Mouse (Mus musculus) WW6 (cell line): Measurements from ENCODE around the gene Hba-x.

Source experiments
- DNase-seq: peaks from one replicate; pipeline ENCODE4 v3.0.0-alpha.2; 2013; ENCODE audit warnings: low read depth, low spot score

The Hba-x gene

DNA sequence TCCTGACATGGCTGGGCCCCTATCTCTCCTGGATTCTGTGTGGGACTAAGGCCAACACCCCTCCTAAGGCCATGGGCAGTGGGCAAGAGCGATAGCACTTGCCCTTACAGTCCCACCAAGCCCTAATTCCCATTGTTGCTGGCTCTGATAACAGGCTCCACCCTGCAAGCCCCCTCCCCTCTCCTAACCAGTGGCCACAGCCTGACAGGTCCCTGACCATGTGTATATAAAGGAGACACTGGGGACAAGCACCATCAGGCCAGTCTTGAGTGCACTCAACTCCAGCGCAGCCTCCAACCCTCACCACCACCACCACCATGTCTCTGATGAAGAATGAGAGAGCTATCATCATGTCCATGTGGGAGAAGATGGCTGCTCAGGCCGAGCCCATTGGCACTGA is at the start of gene Hba-x:
Gene Hba-x (plus strand): TSS at position 54 of the 400 bp plus-strand sequence.
- no peak for DNase-seq

DNA sequence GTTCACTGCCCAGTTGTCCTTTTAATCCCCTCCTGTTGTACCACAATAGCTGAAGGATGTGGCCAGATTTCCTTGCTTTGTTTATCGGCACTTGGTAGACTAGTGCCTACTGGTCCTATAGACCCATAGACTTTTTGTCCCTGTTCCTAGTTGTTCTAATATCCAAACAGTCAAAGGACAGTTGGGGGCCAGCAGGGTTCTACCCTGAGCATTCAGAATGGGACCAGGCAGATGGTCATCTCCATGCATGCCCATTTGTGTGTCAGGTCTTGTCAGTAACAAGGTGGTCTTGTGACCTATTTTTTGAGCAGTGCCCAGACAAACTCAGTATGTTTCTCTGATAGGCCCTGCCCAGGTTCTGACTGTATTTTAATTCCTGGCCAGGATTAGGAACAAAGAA is 49.2 kb upstream of the Hba-x start:
- DNase-seq, result no peak

DNA sequence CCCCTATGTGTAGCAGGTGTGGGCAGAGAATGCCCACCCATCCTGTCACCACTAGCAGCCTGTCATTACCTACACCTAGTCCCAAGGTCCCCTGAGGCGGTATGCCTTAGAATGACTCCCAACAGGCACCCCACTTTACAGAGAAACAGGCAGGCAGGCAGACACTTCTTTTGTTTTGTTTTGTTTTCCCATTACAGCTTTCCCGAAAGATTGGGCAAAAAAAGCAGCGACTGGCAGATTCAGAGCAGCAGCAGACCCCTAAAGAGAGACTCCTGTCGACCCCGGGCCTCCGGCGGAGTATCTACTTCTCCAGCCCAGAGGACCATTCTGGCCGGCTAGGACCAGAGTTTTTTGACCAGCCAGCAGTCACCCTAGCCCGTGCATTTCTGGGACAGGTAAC is 48.6 kb upstream of the Hba-x start:
- DNase-seq, result no peak

DNA sequence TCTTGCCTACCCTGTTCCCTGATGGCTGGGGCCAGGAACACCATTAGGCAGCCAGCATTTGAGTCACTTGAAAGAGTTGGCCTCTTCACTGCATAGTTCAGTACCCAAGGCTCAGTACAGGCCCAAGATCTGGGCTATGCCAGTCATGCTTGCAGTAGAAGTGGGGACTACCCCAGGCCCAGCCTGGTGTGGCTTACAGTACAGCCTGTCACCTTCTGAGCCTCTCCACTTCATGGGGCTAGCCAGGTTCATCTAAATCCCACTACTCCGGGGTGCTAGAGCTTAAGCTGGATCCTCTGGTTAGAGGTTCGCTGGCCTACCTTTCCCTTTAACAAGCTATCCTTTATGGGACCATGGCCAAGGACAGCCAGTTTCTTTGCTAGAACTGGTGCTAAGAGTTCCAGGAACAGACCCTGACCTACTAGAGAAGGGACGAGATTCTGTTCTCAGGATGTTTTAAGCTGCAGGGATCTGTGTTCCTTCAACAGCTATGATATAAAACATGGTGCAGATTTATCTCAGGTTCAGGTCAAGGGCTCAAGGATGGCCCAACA is 47.8 kb upstream of the Hba-x start:
- DNase-seq, result no peak

DNA sequence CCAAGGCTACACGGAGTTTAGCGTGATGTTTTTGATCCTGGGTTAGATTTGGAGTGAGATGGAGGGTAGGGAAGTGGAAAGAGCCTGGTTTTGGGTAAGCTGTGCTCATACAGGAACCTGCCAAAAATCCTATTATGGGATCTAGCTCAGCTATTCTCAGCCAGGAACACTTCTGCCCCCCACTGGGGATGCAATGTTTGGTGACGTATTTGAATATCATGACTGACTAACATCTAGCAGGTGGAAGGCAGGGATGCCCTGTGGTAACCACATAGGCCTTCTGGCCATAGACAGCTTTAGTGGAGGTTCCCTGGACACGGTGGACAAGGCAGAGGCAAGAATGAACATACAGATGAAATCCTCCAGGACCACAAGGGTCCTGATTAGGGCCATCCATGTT is 46.0 kb upstream of the Hba-x start:
- DNase-seq, result no peak

DNA sequence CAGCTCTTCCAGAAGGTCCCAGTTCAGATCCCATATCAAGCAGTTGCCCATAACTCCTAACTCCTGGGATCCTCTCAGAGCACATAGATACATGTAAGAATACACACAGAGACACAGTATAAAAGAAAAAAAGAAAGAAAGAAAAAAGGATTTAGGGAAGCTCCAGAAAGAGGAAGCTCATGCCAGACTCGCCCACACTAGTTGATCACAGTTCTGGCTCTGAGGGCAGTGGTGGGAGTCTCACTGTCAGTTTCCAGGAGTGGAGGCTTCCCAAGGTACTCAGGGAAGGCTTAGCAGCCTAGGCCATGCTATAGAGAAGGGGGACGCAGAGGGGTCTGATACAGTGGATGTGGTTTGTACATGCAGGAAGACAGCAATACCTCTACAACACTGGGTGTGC is 45.1 kb upstream of the Hba-x start:
- no peak for DNase-seq

DNA sequence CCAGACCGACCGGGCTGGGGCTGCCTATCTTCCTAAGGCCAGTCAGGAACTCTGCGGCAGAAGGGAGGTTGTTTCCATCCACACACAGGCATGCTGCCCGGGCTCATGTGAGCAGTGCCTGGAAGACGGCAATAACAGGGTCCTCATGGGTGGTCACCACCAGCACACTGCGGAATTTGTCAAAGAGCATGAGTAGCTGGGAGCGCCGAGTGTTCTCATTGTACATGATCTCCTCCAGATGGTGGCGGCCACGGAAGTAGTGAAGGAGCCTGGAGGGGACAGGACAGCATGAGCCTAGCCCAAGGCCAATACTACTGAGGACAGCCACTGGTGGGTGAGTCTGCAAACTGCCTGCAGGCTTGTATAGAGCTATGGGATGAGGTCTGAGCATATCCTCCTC is 43.4 kb upstream of the Hba-x start:
- DNase-seq, result no peak

DNA sequence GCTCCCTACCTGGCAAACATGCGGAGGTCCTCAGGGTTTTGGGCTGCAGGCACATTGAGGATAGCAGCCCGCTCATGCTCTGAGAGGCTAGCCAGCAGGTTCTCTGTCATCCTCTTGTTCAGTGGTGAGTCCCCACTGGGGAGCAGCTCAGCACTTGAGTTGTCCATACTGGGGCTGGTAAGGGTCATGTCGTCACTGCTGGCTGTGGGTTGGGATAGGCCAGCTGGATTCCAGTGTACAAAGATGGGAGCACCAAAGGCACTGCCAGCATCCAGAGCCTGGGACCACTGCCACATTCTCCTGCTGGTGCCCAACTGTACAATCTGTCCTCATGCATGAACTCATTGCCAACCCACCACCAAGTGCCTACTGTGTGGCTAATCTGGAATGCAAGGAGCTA is 42.3 kb upstream of the Hba-x start:
- no peak for DNase-seq

DNA sequence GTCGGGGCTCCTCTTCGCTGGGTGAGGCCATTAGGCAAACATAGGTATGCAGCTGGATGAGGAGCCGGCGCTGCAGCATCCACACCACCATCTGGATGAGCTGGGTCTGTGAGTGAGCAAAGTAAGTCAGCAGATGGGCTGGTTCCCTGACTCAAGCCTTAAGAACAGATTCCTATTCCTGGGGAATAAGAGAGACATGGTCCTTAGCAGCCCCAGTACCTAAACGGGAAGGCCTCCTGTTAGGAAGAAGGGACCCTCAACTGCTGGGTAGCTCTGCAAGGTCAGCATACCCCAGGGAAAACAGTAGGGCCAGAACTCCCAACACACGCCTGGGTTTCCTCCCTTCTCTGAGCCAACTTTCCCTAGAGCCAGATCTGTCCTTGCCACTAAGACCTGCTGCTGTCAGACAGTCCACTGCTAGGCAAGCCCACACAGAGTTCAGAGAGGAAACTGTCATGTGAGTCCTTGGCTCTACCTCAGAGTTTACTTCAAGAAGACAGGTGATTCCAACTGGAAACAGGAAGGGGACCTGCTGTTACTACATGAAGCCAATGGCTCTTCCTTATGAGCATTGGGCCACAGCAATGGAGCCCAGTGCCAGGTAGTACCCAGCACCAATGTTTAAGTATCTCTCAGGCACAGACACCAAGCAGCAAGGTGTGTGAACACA is 41.2 kb upstream of the Hba-x start:
- DNase-seq, result no peak

DNA sequence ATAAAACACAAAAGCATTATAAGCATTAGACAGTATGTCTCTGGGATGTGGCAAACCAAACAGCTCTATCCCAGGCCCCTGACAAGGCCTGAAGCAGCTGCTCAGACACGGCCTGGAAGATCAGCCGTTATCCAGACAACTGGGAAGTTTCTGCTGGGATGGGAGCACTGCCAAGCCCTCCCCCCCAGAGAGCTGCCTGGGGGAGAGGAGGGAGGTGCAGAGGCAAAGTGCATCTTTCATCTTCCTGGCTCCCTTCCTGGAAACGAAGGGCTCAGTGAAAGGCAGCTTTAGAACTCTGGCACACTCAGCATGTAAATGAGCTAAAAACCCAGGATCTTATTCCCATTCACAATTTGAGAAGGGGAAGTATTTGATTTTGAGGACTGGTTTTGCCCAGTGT is 40.6 kb upstream of the Hba-x start:
- DNase-seq, result no peak

DNA sequence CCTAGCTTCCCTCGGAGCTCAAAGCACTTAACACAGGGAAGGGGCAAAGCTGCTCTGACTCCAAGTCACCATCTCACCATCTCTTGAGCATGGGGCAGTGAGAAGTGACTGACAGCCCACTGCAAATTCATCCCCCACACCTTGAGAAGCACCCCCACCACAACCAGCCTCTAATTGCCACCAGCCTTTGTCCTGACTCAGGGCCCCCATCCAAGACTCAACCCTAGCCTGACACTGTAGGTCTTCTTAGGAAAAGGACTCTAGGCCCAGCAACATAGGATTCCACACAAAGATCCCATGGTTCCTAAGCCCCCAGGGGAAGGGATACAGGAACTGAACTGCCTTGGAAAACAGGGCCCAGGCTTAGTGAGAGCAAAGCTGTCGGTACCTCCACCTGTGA is 40.1 kb upstream of the Hba-x start:
- DNase-seq, result no peak

DNA sequence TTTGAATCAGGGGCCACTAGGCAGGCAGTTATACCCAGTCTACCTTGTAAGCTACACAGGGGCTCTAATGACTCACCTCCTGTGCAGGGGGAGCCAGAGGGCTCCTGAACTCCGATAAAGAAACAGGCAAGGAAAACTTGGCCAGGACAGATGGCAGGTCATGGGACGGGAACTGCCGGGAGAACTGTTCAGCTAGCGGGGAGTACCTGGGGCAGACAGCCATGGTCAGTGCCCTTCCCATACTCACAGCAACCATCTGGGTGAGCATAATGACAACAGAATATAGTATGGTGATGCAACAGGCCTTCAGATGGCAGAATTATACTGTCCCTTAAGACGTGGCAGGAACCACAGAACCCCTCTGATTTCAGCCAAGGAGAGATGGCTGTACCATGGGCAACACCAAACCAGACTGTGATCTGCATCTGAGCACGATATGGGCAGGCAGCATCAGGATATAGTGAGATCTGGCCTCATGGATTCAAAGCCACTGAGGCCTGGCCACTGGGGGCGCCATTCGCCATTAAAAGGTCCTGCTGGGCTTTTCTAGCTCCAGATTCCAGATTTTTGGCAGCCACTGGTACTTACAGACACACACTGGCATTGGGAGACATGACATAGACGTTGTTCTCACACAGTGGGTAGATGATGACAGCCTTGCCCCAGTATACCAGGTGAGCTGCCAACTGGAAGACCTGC is 39.3 kb upstream of the Hba-x start:
- no peak for DNase-seq

DNA sequence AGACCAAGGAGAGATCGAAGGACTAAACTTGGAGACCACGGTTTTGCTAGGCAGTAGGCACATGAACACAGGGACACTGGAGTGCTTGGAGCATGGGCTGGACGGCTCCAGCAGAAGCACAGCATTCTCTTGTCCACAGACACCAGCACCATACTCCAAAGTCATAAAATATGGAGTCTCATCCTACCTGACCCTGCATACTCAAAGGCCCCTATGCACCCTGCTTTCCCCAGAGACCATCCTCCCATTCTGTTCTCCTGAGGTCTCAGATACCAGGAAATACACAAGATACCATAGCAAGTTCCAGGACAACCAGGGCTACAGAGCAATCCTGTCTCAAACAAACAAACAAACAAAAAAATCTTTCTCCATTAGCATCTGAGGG is 38.8 kb upstream of the Hba-x start:
- DNase-seq, result no peak

DNA sequence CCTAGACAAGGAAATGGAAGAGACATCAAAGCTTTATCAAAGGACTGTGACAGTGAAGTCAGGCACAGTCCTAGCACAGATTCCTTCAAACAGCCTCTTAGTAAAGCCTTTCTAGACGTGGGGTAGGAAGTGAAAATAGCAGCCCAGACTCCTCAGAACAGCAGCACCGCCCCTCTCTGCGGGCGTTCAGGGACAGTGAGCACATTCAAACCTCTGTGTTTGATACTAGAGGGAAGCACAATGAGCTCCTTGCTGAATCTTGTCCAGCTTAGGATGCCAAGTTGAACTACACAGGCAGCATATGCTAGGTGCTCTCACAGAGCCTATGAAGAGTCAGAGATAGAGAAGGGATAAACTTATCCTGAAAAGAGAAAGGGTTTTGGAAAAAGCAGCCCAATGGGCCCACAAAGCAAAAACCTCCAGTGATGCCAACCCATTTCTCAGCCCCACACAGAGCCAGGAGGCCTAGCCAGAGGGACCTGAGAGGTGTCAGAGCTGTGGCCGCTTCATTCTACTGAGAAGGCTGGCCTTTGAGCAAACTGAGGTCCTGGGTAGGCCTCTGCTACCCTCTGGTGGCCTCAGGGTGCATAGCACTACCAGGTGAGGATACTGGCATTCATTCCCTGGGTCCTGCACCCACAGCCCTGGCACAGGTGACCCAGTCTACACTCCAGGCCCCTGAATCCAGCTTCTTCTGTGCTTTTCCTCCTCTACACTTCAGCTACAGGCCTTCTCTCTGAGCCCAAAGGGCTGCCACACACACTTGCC is 37.9 kb upstream of the Hba-x start:
- DNase-seq, result no peak

DNA sequence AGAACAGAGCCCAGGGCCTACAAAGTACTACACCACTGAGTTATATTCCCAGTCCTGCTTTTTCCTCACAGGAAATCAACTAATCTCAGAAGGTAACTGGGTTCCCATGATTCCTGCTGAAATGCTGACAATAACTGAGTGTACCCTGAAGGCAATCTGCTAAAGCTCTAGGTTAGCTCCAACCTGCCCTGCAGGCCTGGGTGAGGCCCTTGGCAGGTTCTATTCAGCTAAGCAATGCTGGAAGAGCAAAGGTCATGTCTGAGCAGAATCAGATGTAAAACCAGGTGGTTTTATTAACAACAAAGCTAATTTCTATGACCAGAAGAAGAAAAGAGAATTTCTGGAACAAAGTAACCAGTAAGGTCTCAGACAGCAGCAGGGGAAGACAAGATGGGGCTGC is 34.8 kb upstream of the Hba-x start:
- DNase-seq, result no peak

DNA sequence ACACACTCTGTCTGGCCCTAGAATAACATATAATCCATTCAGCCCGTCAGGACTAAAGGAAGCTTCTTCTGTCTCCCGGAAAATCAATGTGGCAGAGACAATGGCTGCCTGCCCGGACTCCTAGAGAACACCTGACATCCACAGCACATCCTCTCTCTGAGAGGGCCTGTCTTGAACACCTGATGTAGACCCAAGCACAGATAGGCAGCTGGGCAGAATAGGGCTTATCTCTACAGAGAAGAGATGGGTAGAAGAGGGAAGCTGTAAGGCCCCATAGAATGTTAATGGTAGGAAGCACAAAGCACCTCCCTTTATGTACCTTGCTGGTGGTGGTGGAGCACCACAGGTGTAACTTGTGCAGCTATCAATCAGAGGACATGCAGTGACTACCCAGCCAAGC is 34.0 kb upstream of the Hba-x start:
- no peak for DNase-seq

DNA sequence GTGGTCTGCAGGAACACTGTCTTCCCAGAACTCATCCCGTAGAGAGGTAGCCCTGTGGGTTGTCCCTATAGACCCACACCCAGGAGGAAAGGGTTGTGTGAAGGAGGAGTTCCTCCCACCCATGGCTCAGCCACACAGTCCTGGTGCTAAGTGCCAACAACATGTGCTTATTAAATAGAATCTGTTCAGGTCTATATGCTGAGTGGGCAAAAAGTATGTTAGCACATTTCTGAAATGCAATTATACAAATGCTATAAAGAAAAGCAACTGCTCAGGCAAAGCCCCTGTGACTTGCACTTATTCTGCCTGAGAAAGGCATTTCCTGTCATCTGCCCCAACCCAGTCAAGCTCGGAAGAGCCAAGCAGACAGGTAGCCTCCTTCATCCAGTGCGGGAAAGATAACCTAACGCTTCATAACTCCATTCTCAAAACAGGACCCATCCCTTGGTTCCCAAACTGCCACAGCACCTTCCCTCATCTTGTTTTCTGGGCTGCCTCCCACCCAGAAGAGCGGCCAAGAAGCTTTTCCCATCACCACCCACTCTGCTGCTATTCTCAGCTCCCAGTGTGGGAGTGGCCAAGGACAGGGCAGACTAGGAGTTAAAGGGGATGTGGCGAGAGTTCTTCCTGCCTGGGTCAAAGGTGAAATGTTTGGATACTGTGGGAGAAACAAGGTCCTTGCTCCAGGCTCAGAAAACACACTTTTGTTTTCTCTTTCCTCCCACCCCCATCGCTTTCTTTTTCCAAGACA is 32.8 kb upstream of the Hba-x start:
- no peak for DNase-seq

DNA sequence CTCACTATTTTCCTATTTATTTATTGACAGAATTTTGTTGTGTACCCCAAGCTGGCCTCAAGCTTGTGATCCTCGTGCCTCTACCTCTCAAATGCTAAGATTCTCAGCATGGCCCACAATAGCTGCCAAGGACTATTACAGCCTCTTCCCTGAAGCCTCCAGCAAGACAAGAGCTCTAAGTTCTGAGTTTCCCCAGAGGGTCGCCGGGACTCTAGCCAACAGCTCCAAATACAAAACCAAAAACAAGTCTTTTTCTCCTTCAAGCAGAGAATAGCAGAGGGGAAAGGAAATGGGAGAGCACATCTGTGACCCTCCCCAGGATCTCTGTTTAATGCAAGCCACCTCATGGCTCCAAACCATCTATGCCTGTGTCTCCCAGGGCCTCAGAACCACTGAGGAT is 32.1 kb upstream of the Hba-x start:
- DNase-seq, result no peak

DNA sequence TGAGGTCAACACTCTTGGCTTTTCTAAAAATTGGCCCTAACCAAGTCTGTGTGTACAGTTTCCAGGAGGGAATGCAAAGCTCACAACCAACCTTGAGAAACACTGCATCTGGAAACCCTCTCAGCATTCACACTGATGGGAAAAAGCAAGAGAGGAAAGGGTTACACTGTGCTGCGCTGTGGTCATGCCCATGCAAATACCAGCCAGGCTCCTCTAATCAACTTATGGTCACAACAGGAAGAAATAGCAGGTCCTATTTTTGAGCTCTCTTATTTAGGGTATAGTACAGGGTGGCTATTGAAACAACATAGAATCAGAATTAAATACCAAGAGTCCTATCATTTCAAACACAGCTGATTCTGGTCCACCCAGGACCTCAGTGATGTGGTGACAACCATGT is 31.6 kb upstream of the Hba-x start:
- no peak for DNase-seq

DNA sequence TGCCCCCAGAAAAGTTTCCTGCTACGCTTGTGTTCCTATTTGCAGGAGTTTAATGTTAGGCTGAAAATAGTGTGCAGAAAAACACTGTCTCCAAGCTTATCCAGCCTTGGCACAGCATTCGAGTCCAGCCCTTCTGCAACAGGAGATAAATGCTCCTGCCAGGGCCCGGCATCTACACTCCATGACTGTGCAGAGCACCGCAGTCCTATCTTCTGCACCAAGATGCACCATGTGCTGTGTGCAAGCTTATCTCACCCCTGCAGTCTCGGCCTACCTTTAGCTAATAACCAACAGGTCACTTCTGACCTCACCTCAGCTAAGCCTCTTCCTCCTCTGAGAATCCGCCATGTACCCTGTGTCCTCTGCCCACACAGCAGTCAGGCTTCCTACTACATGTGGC is 30.6 kb upstream of the Hba-x start:
- no peak for DNase-seq

DNA sequence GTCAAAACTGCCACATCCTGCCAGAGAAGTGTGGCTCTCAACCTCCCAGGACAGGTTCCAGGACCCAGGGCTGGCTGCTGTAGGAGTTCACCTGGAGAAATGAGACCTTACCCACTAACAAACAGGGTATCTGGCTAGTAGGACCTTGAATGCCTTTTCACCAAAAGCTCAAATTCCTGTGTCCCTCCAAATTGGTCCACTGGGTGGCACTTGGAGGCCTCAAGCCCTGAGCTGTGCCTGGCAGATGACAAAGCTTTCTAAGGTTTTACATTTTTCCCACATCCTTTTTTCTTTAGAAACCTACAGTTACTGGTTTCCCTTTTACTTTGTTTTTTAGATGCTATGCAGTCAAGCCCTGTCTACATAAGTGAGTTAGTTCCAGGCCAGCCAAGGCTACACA is 29.1 kb upstream of the Hba-x start:
- no peak for DNase-seq

DNA sequence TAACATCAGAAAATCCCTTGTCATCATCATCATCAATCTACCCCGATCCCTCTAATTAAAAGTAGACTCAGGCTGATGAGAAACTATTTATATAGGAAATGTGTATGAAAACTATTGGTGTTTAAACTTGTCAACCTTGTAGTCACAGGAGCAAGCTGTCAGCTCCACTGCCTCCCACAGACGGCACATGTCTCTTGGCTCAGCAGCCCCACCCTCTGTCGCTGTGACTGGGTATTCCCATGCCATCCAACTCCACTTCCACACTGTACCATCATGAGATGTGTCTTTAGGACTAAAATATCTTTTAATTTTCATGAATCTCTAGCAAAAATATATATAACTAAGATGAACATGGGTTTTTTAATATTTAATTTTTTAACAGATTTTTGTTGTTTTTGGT is 27.9 kb upstream of the Hba-x start:
- no peak for DNase-seq
